Mouse (Mus musculus): ENCODE results near the gene Ttc17.
A peak's percentile ranks its signal among the peaks of the same experiment; 100 is the strongest.
"Not testable (repeated sequence)": the region's sequence is repeated elsewhere in the genome, so short reads cannot be mapped to it uniquely, and the experiment has no call there.

Gene Ttc17

GRCm38 (mm10) chr2:94406083-94406957, at the start of gene Ttc17:
TSS of gene Ttc17 (minus strand) at chr2:94406689.
- peak; percentile 87 for DNase-seq (ENCODE audit: low spot score)

DNA sequence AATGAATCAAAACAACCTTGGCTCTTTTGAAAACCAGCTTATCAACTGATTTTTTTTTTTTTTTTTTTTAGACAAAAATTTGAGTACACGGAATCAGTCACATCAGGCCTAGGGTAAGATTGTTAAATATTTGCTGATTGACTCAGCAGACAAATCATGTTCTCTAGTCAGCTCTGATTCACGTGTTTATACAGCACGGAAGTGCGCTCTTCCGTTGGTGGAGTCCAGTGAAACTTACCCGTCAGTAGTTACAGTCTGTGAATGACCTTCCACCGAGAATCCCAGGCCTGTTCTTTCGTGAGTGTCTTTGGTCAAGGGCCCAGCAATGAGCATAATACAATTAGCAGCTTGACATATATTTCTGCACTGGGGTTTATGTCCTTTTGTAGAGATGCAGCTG, 43.2 kb upstream of the Ttc17 start:
- no peak for DNase-seq (ENCODE audit: low spot score)

- peak; percentile 55 for DNase-seq (ENCODE audit: low spot score)
Measured at GRCm38 (mm10) chr2:94436952-94437351, 30.5 kb upstream of the Ttc17 start.

DNA sequence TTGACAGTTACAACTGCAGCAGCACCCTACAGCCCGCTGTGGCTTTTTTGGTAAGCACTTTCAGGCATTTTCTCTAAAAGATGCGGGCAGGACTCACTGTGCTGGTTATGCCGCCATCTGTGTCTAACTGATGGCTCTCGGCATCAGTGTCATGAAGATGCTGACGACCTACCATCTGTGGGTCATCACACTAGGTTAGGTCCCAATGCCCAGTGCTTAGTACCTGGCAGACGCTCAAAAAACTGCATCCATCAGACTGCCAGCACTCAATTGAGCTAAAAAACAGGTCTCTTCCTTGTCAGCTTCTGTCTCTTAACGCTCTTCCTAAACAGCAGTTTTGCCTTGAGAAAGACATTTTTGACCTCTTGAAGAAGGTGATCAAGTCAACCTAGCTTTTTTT, 29.0 kb upstream of the Ttc17 start:
- no peak for DNase-seq (ENCODE audit: low spot score)

- DNase-seq (ENCODE audit: low spot score): no peak
Measured at GRCm38 (mm10) chr2:94434833-94435232, 28.3 kb upstream of the Ttc17 start.

DNA sequence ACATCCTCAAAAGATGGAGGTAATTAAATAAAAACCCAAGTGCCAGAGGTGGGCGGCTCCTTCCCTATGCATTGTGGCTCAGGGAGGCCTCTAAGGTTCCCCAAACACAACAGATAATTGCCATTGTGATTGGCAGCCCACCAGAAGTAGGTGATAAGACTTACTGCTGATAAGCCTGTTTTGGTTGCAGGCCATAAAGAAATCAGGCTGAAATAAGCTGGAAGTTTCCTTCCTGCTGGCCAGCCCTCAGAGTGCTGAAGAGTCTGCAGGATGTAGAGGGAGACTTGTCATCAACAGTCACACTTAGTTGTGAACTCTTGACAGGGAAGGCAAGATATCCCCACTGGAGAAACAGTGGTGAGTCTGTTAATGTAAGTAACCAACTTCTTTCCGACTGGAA, 25.7 kb upstream of the Ttc17 start:
- no peak for DNase-seq (ENCODE audit: low spot score)

DNA sequence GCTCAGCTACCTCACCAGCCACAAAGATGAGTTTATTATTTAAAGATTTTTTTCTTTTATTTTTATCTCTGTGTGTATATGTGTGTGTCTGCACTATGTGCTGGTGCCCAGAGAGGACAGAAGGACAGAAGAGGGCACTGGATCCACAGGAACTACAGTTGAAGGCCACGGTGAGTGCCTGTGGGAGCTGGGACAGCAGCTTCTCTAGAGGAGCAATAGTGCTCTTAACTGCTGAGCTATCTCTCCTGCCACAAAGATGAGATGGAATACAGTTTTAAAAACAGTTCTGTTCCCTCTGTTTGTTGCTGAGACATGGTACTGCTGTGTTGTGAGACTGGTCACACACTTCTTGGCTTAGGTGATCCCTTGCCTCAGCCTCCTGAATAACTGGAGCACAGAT, 22.0 kb upstream of the Ttc17 start:
- DNase-seq (ENCODE audit: low spot score): no peak

- DNase-seq (ENCODE audit: low spot score): no peak
Measured at GRCm38 (mm10) chr2:94407441-94407840, 952 bp upstream of the Ttc17 start.

- peak; percentile 31 for DNase-seq (ENCODE audit: low spot score)
Measured at GRCm38 (mm10) chr2:94407021-94407420, 532 bp upstream of the Ttc17 start.

- peak; percentile 34 for DNase-seq (ENCODE audit: low spot score)
Measured at GRCm38 (mm10) chr2:94405397-94406082, 949 bp downstream of the Ttc17 start.

DNA sequence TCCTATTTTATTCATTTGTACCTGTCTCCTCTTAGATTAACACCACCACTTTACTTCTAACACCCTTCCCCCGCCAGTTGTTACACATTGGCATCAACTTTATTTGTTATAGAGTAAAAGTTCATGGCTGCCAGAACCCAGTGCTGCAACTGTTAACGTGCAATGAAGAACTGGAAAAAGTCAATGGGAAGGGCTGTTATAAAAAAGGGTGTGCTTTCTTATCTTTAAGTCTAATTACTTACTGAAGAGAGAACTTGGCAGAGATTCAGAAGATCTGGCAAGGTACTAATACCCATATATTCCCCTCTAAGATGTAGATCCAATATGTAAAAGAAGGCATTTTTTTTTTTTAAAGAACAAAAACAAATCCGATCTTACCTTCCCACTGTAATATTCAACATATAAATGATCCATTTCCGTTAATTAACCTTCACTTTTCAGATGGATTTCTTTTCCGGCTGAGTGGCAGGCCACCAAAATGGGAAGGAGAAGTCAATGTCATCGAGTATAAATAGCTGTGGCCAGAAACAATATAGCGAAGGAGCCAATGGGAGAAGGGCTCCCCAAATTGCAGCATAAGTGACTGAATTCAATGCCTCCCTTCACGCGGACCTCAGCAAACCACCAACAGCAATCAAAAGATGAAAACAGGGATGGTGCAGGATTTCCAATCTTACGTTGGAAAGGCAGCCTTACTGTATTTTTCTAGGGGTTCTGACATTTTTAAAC, 1.8 kb downstream of the Ttc17 start:
- DNase-seq (ENCODE audit: low spot score): no peak

DNA sequence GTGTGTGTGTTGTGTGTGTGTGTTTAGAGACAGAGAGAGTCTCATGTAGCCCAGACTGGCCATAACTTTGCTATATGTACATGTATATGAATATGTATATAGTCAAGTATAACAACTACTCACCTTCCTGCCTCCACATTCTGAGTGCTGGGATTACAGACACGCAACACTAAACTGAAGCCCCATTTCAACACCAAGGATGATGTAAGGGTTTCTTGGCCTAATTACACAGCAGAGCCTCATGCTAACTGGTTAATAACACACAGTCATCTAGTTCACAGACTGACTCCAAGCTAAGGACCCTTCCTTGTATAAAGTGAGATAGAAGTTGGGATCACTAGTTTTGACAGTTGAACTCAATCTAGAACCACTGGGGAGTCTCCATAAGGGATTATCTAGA, 3.9 kb downstream of the Ttc17 start:
- no peak for DNase-seq (ENCODE audit: low spot score)

GRCm38 (mm10) chr2:94402096-94402495, 4.4 kb downstream of the Ttc17 start:
- no peak for DNase-seq (ENCODE audit: low spot score)

GRCm38 (mm10) chr2:94401006-94401405, 5.5 kb downstream of the Ttc17 start:
- DNase-seq (ENCODE audit: low spot score): no peak

DNA sequence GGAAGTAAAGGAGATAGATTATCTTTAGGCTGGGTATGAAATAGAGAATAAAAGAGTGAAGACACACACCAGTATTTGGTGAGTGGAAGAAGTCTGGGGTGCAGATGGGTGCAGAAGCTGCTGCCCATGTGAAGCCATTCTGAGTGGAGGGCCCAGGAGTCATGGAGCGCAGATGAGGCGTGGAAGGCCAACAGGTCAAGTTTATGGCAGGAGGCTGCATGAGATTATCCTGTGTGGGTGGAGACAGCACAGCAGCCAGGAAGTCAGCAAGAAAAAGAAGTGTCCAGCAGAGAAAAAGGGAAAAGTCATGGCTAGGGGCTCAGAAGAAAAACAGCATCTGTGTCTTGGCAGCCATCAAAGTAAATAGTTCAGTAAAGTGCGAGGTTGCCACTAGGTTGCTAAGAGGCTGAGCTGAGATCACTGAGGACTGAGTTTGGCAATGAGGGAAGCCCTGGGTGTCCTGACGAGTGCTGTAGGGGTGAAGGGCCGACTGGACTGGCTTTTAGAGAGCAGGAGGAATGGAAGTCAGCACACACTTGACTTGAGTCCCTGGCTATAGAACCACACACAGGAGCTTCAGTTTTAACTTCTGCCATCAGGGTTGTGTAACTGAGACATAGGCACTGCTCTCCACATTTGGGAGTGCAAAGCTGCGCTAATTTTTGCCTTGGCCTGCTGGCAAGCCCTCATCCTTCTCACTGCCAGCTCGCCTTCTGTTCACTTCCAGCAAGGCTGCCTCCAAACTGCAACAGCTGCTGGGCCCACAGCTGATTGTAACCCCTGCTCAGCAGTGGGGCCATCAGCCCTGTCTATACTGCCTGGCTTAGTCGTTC, 8.1 kb downstream of the Ttc17 start:
- no peak for DNase-seq (ENCODE audit: low spot score)

DNA sequence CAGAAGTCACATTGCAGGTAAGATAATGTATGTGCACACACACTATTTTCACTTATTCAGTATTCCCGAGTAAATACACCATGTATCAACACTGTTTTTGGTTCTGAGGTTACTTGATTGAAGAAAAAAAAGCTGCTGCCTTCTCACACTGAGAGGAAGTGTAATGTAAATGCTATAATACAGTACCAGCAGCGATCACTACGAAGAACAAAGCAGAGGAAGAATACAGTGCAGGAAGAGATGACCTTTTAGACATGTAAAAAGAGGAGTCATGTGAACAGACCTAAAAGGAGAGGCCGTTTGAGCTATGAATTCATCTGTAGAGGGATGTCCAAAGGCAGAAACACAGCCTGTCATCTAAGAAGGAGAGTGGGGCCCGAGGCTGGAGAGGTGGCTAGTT, 9.0 kb downstream of the Ttc17 start:
- no peak for DNase-seq (ENCODE audit: low spot score)

DNA sequence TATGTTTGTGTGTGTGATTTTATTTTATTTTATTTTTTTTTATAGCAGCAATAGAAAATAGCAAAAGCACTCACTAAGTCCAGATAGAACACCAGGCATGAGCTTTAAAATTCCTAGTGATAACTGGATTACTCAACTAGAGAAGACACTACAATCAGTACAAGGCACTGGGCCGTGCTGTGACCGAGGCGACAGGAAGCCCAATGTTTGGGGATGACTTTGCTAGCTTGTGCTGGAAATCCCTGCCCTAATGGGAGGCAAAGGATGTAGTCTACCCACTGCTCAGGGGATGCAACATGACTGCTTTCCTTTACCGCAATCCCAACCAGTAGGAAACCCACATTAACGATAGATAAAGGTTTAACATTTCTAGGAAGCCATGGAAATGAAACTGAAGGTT, 10.2 kb downstream of the Ttc17 start:
- no peak for DNase-seq (ENCODE audit: low spot score)

- not testable (repeated sequence) for DNase-seq (ENCODE audit: low spot score)
Measured at GRCm38 (mm10) chr2:94391127-94391526, 15.4 kb downstream of the Ttc17 start.

DNA sequence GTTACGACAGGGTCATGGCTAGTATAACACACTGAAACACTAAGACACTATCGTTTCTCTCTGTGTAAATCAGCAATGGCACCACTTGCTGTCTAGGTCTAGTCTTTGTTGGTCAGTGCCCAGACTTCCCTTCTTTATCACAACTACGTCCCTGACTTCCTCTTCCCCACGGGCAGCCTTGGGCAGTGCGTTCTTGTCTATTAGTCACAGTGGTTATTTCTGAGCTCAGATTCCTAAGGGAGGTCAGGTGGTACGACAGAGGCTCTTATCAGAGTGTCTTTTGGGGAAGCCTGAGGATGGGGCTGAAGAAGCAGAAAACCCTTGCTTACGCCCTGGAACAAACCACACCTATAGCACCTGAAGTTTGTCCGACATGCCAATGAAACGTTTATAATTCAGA, 17.5 kb downstream of the Ttc17 start:
- no peak for DNase-seq (ENCODE audit: low spot score)

- DNase-seq (ENCODE audit: low spot score): no peak
Measured at GRCm38 (mm10) chr2:94387846-94388245, 18.6 kb downstream of the Ttc17 start.

DNA sequence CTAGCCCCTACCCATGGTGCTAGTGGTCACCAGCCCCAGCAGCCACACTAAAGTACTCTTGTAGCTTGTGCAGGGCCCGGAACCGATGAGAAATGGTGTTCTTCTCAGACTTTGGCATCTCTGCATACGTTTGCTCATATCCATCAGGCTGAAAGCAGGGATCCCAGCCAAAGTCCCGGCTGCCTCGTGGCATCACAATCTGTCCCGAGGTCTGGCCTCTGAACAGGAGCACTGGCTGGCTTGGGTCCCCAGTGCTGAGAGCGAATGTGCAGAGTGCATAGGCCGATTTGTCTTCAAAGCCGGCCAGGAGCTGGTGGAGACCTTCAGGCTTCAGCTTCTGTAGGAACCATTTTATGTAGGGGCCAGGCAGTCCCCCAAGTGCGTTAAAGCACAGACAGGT, 22.0 kb downstream of the Ttc17 start:
- not testable (repeated sequence) for DNase-seq (ENCODE audit: low spot score)
